Mouse (Mus musculus): ENCODE results near the gene Irx5.

Gene Irx5

DNA sequence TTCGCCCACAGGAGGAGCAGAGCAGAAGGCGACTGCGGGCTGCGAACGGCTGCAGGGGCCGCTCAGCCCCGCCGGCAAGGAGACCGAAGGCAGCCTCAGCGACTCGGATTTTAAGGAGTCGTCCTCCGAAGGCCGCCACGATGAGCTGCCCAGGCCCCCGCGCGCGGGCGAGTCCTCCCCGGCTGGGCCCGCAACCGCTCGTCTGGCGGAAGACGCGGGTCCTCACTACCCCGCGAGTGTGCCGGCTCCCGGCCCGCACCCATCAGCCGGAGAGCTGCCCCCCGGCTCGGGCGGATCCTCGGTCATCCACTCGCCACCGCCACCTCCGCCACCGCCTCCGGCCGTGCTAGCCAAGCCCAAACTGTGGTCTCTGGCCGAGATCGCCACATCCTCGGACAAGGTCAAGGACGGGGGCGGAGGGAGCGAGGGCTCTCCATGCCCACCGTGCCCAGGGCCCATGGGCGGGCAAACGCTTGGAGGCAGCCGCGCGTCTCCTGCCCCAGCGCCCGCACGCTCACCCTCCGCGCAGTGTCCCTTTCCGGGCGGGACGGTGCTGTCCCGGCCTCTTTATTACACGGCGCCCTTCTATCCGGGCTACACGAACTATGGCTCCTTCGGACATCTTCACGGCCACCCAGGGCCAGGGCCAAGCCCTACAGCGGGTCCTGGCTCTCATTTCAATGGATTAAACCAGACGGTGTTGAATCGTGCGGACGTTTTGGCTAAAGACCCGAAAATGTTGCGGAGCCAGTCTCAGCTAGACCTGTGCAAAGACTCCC lies 2.8 kb downstream of the Irx5 start:
- DNase-seq (ENCODE audit: low spot score), result peak; percentile 67

DNA sequence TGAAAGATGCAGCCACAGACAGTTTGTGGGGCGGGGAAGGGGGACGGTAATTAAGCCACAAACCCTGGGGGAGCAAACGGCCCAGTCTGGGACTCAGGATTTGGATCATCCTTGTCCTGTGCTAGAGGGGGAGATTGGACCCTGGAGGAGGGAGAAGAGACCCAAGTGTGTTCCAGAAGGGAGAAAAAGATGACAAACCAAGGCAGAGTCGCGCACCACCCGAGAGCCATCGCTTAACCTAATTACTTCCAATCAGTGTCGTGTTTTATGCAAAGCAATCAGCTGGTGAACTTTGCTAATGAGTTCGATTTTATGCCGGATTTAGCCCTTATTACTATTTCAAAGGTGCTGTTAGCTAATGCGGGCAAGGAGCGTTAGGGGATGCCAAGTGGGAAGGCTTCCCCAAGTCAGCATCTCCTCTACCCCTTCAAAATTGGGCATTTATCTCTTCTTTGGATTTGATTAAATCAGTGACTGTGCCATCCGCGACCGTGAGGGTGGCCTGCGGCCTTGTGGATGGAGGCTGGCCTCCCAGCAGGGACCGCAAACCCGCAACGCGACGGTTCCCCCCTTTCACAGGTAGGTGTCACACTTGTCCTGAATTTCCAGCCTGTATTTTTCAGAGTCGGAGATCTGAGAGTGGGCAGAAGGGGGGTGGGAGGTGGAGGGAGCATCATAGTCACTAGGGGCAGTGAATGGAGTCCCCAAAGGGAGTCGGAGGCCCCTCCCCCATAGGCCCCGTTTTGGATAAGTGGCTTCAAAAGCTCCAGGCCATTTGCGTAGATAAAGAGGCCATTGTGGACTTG lies 4.3 kb downstream of the Irx5 start:
- DNase-seq (ENCODE audit: low spot score), result peak; percentile 94

DNA sequence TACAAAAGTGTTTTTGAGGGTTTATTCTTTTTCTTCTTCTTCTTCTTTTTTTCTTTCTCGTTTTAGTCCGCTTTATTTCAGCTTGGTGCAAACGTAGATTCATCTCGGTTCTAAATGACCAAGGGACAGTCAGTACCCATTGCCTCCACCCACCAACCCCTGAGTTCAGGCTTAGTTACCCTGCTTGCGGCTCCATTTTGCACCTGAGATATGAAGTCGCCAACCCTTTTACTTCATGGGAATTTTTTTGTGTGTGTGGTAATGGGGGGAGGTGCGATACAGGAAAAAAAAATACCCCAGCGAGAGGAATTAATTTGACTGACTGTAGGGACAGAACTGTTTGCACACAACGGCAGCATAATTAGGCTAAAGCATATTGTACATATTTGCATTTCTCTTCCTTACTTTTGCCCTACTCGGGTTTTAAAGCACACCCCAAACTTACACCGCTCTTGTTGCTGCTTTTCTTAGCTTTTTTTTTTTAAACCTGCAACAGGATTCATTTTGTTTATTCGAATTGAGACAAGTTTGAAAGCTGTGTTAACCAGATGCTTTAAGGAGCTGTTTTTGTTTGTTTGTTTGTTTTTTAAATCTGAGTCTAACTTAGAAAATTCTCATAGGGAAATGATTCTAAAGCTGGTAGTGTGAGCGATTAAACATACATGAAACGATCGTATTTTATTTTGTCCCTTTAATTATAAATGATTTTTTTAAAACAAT lies 5.1 kb downstream of the Irx5 start:
- DNase-seq (ENCODE audit: low spot score), result no peak

DNA sequence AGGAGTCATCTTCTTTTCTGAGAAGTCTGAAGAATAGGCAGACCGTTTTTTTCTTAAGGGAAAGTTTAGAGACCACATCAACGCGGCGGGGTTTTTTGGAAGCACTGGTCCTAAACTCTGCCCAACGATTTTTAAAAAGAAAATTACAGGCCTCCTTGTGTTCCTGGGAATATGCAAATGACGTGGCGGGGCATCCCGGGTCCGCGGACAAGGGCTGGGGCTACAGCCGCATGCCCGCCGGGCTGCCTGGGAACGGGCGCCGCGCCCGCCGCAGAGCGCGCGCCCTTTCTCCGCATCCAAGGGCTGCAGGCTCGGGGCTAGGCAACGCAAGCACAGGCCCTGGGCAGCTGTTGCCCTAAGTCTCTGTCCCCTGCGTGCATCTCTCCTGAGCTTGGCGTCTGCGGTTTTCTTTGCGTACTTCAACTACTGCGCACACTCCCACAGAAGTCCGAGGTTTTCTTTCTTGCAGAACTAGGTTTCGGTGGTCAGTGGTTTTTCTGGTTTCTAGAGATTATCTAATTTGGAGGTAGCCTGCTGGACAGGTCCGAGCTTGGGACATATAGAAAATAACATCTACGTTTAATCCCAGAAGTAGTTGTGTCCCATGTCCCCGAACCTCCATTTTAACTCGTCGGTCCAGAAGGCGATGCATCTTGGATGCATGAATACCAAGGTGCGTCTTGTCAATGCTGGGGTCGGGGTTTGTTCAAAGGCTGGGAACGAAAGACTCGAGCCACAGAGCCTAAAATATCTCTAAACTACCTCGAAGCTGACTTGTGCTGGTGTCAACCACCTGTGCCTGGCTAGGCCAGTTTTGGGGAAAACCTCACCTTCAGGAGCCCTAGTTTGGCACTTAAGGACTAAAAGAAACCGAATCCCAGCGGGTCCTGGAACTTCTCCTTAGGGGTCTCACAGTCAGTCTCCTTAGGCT lies 6.1 kb downstream of the Irx5 start:
- DNase-seq (ENCODE audit: low spot score), result peak; percentile 66

DNA sequence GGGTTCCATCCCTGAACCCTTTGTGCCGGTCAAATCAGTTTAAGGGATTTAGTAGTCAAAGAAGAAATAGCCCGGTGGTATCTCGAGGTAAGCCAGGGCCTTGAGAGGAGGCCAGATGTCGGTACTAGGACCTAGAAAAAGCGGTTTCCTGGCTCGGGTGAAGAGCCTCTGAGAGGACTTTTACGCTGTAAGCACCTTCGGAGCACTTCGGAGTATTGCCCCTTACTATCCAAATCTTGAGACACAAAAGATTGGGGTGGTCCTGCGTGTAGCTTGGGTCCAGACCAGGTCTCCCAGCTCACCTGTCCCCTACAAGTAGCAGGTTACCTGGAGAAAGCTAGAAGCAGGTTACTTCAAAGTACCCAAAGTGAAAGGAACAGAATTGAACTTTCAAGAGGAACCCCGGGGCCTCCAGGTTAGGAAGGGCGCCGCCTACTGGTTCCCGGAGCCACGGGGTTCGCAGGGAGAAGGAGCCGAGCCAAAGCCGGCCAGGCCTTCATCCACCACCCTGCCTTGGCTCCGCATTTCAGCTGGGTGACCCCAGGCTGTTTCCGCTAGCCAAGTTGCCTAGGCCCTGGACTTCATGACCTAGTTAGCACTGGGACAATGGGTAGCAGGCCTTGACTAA lies 6.8 kb downstream of the Irx5 start:
- peak; percentile 85 for DNase-seq (ENCODE audit: low spot score)

DNA sequence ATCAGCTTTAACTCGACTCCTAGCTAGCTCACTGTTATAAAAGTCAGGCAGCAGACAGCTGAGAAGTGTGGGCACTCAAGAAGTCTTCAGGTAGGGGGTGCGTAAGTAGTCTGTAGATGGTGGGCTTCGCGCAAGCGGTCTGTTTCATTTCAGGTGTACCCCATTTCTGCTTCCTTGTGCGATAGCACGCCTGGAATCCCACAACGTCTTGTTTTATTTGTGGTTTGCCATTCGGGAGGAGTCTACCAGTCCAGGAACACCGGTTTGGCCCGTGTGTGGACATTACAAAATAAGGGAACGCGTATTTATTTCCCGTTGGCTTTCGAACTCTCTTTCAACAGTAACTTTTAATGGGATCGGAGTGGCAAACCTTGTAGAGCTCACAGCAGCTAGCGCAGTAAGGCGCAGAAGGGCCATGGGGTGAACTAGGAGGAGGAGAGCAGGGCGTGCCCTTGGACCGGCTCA lies 7.4 kb downstream of the Irx5 start:
- DNase-seq (ENCODE audit: low spot score), result no peak

DNA sequence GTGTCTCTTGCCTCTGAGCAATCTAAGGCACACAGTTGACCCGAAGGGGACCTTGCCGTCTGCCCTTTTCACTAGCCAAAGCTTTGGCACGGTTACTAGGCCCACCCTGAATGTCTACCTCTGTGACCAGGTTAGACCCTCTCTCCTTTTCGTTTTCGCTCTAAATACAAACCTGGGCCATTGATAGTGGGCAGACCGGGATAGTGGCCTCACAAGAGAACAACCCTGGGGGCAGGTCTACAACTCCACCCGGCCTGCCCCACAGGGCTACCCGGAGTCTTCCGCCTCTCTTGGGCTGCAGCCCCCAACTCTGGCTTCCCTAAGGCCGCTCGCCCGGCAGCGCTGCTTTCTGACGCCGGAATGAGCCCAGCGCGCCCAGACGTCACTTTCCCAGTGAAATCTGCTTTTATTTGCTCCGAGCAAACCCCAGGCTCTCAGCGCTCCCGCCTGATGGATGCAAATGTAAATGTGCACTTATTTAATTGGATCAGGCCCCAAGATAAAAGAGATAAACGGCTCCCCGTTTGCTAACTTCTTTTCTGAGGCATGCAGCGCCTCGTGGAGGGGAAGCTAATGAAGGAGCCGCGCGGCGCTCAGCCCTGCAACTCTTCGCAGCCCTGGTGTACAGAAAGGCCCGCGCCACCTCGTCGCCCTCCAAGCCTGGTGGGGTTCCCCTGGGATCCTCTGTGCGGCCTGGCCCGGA lies 8.0 kb downstream of the Irx5 start:
- DNase-seq (ENCODE audit: low spot score), result peak; percentile 65

DNA sequence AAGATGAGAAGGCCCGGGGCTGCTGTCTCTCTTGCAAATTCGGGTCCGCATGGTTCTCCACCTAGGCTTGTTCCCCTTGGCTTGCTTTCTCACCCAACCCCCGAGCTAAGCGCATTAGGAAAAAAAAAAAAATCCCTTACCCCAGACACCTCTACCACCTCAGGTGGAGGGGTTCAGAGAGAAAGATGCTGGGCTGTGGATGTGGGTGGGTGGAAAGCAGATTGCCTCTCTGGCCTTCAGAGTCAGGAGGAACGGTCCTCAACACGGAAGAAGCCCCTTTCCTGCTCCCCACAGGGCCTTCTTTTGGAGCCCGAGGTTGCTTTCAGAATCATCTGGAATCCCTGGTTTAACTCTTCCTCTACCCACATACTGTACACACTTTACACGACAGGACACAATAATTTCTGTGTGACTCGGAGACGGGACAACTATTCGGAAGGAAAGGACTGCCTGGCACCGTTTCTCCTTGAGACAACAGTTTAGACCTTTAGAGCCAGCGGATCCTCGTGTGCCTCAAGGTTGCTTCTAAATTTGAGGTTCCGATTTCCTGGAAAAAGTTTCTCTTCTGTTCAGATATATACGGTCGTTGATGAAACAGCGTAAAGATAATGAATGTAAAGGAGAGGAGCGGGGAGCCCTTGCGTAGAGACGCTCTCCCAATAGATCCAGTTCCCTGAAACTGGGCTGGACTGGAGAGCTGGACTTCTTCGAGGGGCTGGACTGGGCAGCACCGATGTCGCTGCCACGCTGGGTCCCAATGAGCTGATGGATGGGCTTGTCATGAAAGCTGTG lies 8.7 kb downstream of the Irx5 start:
- DNase-seq (ENCODE audit: low spot score), result peak; percentile 60

DNA sequence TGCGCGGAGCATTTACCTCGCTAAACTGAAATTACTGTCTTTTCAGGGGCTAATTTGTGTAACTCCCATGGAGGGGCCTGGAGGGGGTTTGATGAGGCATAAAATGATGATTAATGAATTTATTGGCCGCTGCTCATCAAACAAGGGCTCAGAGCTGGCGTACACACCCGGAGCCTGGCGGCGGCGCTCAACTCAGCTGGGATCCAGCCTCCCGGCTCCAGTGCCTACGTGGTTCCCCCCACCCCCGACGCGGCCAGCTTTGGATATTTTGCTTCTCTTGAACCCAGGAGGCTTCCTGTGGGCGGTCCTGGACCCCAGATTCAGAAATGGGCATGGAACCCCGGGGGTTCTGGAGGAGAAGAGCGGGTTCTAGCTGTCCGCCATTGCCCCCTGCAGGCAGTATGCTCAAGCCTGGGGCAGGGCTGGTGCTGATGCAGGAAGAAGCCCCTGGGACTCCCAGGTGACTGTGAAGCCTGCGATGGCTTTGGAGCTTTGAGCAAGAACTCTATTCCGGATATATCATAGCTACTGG lies 9.4 kb downstream of the Irx5 start:
- peak; percentile 76 for DNase-seq (ENCODE audit: low spot score)

DNA sequence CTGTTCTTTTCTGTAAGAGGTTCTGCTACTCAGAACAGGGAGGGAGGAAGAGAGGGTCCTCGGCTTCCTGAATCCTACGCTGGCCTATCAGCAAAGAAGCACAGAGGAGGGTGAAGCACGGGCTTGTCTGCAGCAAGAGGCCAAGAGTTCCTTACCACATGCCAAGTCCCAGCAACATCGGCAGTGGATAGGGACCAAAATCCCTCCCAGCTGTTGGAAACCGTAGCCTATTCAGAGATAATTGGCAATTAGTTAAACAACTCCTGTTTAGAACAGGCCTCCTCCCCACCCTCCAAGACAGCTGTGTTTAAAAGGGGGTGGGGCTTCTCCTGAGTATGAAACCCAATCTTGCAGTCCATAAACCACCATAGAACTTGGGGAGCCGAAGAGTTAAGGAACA lies 22.1 kb downstream of the Irx5 start:
- no peak for DNase-seq (ENCODE audit: low spot score)

DNA sequence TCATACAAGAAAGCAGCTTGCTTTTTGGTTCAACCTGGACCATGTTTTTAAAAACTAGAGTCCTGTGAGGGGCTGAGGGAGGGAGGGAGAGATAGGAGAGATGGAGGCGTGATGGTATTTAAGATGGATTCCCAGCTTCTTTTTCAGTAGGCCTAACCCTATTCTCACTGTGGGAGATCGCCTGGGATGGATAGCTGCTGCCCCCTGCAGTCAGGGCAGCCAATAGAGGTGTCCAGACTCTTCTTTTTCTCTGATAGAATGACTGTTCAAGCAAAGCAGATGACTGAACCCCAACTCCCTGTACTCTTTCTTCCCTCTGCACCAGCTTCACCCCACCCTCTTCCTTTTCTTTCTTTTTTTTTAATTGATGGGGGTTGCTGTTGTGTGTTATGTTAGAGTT lies 23.1 kb downstream of the Irx5 start:
- DNase-seq (ENCODE audit: low spot score), result no peak

DNA sequence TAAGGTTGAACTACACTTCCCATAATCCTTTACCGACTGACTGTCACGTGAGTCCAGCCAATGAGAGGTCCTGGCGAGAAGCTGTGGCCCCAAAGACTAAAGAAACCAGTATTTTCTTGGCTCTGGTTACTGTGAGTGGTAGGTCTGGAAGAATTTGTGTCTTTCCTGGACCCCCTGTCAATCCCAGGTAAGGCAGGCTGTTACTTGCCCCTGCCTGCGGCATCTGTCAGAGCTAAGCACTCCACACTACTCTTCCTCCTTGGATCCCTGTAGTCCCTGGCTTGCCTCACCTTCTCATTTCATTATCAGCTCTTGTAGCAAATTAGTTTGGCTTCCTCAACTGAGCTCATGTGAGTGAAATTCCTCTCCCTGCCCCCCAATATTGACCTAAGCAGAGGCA lies 30.5 kb downstream of the Irx5 start:
- no peak for DNase-seq (ENCODE audit: low spot score)

DNA sequence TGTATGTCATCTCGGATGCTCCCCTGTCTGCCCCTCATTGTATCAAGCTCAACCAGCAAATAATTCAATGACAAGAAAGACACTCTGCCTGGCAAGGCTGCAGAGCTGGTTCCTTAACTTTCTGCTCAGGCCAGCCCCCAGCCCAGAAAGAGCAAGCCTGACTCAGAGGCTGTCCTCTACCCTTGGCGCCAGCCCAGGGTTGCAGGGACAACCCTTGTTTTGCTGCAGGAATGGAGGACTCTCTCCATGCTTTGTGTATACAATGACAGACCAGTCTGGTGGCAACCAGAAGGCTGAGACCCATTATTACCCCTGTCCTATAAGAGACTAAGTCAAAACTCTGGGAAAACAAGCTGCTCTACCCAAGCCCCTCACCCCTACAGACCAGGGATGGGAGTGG lies 46.8 kb downstream of the Irx5 start:
- no peak for DNase-seq (ENCODE audit: low spot score)

DNA sequence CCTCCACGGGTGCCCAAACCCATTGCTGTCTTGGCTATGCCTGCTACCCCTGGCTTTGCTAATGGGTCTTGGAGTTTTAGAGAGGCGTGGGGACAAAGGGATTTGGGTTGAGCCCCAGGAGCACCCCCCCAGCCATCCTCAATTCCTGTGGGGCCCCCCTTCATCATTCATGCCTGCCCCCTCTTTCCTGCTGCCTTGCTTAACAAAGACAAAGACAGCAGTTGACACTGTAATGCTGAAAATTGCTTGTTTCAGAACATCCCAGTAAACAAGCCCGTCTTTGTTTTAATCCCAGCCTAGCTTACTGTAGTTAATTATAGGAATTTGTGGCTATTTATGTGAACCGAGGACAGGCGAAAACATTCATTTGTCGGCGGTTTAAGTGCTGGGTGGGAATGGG lies 50.7 kb downstream of the Irx5 start:
- DNase-seq (ENCODE audit: low spot score), result no peak

DNA sequence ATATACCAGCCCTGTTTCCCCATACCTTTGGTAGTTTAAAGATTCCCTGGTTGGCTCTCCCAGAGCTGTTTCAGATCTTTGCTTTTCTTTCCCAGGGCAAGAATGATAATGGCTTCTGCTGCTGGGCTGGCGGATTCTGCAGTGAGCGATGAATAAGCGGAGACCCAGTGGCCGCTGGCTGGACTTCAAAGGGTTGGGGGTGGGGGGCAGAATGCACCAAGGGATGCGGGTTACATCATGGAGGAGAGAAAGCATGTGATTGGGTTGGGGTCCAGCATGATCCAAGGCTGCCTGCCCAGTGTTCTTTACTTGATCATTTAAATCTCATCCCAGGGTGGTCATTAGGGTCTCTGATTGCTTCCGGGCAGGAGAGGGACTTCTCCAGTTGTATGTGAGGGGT lies 56.2 kb downstream of the Irx5 start:
- DNase-seq (ENCODE audit: low spot score), result peak; percentile 16

DNA sequence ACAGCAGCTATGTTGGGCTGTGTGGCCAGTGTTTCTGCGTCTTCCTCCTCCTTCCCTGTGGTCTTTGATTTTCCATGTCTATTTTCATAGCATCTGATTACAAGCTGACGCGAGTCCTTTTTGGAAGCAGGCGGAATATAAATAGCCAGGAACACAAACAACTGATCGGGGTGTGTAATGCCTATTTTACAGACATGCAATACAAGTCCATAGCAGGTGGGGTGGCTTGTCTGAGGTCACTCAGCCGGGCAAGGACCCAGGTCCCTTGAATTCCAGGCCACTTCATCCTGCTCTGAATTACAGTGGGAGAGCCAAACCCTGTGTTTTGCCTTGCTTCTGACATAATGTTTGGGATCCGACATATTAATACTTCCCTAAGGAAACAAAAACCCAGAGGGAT lies 63.2 kb downstream of the Irx5 start:
- no peak for DNase-seq (ENCODE audit: low spot score)

Data from embryo, embryonic 10.5 days (tissue).